Mouse (Mus musculus): ENCODE measurements around the gene Serpinb2. TPM values are rescaled to one million over a fixed set of nuclear protein-coding genes. Genes with fewer than 3 reads are reported as not detected.
A peak's percentile ranks its signal among the peaks of the same experiment; 100 is the strongest.

The Serpinb2 gene
- polyA plus RNA-seq (2017; shearing (Covaris generic)) = not detected

- no peak for ATAC-seq
Measured at GRCm38 (mm10) chr1:107511252-107511651, at the start of gene Serpinb2. TSS of gene Serpinb2 (plus strand) at chr1:107511423.

DNA sequence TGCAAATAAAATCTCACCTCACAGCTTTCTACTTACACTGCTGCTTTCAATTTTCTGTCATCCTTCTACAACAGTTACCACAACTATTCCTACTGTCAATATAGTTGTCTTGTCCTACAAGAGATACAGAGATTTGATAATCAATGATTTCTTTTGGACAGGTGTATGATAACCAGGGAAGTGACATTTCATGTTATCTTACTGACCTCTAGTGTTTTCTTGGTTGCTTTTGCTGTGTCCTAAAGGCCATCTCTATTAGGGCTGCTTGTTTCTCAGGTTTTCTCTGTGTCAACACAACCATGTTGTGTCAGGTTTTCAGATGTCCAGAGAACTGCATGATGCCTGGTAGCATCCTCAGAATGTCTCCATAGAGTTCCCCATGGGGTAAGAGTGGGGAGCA is 31.3 kb upstream of the Serpinb2 start:
- no peak for ATAC-seq

DNA sequence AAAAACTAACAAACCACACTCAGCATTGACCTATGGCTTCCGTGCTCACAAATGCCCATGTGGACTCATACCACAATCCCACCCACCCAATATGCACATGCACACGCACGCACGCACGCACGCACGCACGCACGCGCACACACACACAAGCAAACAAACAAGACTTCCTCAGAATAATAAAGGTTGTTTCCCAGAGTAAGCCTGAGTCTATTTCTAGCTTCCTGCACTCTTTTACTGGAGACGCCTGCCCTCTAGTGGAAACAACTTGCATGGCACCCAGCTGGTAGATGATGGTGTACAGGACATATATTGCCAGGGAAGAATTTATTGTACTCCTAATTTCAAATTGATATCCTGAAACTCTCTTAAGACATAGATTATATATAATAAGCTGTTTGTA is 29.8 kb upstream of the Serpinb2 start:
- peak; percentile 57 for ATAC-seq

- ATAC-seq = no peak
Measured at GRCm38 (mm10) chr1:107489577-107489976, 21.6 kb upstream of the Serpinb2 start.

GRCm38 (mm10) chr1:107496789-107497188 is 14.4 kb upstream of the Serpinb2 start:
- no peak for ATAC-seq

DNA sequence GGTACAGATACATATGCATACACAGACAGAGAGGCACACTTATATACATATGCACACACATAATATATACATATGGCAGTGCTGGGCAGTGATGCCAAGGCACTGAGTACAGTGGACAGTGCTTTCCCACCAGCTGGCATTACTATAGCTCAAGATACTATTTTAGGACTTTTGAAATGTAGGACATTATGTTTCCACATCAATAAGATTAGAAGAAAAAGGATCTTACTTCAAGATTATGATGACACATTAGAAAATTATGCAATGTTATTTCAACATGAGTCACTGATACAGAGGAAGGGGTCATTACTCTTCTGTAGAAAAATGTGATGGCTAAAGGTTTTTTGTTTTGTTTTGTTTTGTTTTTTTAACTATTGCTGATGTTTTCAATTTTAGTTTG is 9.2 kb upstream of the Serpinb2 start:
- ATAC-seq = no peak

- no peak for ATAC-seq
Measured at GRCm38 (mm10) chr1:107503294-107503693, 7.9 kb upstream of the Serpinb2 start.

DNA sequence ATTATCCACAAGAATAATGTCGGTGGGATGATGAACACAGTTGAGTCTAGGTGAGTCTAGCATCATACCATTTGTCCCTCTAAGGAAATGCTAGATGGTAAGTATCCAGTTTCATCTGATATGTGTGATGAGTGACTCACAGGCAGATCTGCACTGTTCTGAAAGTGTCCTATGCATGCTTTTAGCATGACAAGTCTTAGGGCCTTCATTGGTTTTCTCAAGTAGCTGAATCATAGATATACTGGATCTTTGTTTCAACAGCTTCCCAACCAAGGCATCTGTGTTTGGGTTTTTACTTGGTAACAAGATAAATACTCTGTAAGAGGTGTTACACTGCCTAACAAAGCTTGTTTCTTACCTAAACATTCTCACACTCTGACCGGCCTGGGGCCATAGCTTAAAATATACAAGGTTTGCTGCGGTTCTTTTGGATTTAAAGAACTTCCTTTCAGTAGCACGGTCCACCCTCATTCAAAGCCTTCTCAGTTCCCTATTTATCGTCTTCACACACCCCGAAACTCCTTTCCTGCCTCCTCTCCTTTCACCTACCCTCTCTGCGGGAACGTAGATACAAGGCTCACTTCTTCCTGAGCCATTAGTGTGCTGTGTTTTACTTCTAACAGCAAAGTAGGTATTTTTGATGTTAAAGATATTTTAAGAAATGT is 5.2 kb upstream of the Serpinb2 start:
- no peak for ATAC-seq

- no peak for ATAC-seq
Measured at GRCm38 (mm10) chr1:107512194-107513138, 1.2 kb downstream of the Serpinb2 start.

DNA sequence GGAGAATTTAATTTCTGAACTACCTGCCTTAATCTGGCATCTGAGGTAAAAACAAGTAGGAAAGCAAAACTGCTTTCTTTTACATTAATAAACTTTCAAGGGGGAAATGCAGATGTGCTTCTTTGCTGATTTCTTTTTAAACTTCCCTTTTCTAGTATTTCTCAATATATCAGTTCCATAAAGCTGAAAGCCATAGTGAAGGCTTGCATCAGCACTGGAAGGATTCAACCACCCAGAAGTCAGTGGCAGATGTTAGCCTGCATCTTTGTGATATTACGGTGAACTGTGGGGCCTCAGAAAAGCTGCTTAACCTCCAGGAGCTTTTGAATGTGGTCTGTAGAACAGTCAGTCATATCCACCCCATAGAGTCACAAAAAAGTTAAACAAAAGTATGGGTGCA is 2.3 kb downstream of the Serpinb2 start:
- no peak for ATAC-seq

GRCm38 (mm10) chr1:107515839-107516498 is 4.7 kb downstream of the Serpinb2 start:
- no peak for ATAC-seq

GRCm38 (mm10) chr1:107525592-107525991 is 14.4 kb downstream of the Serpinb2 start:
- no peak for ATAC-seq

- no peak for ATAC-seq
Measured at GRCm38 (mm10) chr1:107528325-107529078, 17.3 kb downstream of the Serpinb2 start.

- ATAC-seq = no peak
Measured at GRCm38 (mm10) chr1:107529365-107530052, 18.3 kb downstream of the Serpinb2 start.

- no peak for ATAC-seq
Measured at GRCm38 (mm10) chr1:107533736-107534135, 22.5 kb downstream of the Serpinb2 start.

- no peak for ATAC-seq
Measured at GRCm38 (mm10) chr1:107537435-107537834, 26.2 kb downstream of the Serpinb2 start.

GRCm38 (mm10) chr1:107559494-107559893 is 48.3 kb downstream of the Serpinb2 start:
- ATAC-seq = no peak

DNA sequence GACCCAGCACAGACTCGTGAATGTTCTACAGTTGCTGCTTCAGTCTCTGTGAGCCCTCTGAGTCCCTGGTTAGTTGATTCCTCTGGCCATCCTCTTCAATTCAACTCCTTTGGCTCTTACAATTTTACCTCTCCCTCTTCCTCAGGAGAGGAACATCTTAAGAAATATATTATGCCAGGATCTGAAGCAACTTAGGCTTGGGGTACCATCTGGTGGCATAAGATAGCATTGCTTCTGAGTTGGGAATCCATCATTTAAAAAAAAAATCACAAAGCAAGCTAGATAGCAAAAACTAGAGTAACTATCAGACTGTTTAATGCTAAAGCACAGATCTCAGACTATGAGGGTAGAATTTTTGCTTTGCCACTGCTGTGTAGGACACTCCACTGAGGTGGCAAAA is 50.9 kb downstream of the Serpinb2 start:
- ATAC-seq = no peak

GRCm38 (mm10) chr1:107565644-107566043 is 54.4 kb downstream of the Serpinb2 start:
- ATAC-seq = no peak

- ATAC-seq = no peak
Measured at GRCm38 (mm10) chr1:107576094-107576493, 64.9 kb downstream of the Serpinb2 start.

GRCm38 (mm10) chr1:107577514-107577913 is 66.3 kb downstream of the Serpinb2 start:
- ATAC-seq = no peak

DNA sequence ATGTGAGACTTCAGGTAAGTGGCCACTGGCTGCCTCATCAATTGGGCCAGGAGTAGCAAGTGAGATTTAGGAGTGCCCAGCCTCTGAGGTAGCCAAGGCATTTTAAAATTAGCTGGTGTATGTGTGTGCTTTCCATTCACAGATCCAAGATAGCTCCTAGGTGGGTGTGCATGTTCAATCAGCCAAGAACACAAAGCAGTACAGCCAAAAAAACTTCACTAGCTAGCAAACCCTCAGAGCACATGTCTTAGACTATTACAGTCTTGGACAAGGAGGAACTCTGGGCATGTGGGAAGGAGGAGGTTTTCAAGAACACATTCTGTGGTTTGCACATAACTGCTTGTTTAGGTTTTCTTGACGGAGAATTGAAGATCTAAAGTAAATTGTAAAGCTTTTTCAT is 70.0 kb downstream of the Serpinb2 start:
- no peak for ATAC-seq
